Mouse (Mus musculus) bone marrow, adult 2 months (tissue): Measurements from ENCODE around the gene Mnt.

Experiments
- CTCF ChIP-seq: fragments of 200-500 bp; IDR thresholded peaks from 2 replicates; pipeline ENCODE4 v1.5.1; 2011; ENCODE audit warnings: low read length, control low read depth; ENCODE audit not compliant: control insufficient read depth, insufficient read depth
- POLR2A ChIP-seq: fragments of 200-500 bp; IDR thresholded peaks from 2 replicates; pipeline ENCODE4 v1.6.1; 2011; ENCODE audit warnings: low read depth, mild to moderate bottlenecking, control low read depth, low read length, borderline replicate concordance; ENCODE audit not compliant: control insufficient read depth

GRCm38 (mm10) chr11:74826702-74827101 is 4.0 kb upstream of the Mnt start:
- TF ChIP-seq CTCF (no peak), POLR2A (no peak)
